23 mouse cellular contexts compared by ENCODE assay signal in genomic region chr7:80412781-80413180, GRCm38 (mm10). TPM values are rescaled to one million over a fixed set of nuclear protein-coding genes. Genes with fewer than 3 reads are reported as not detected.
DNase-seq lines count a peak whose midpoint lies in the region; ATAC-seq and TF ChIP-seq lines count a peak whose summit lies in the region.
"Had no signal": no experiment of that assay in that cellular context is flagged by ENCODE, and none has a peak within 500 bp of the region (broad histone marks: within the 10 kb centered on the region; RNA-seq: fewer than 3 reads in every experiment).

No protein-coding gene starts in this region.

- H3K9ac ChIP-seq in liver, adult 2 months (ENCODE audit: low read depth, low read length), result no peak overlapping the region
- no peak overlapping the region for H3K9ac ChIP-seq in liver, embryonic 12.5 days
- H3K9ac ChIP-seq: embryonic facial prominence, embryonic 13.5 days; embryonic facial prominence, embryonic 15.5 days; forebrain, embryonic 12.5 days had no signal

- no peaks in the 10 kb centered on the region for H3K9me3 ChIP-seq in liver, embryonic 12.5 days (replicated peaks)
- H3K9me3 ChIP-seq: embryonic facial prominence, embryonic 13.5 days; embryonic facial prominence, embryonic 15.5 days; forebrain, embryonic 10.5 days; forebrain, embryonic 12.5 days; G1E had no signal

- TF ChIP-seq CTCF in liver, adult 2 months (IDR thresholded peaks at IDR 0.05; ENCODE audit: low read depth, low read length), result no peak

- H3K36me3 ChIP-seq in liver, adult 2 months (ENCODE audit: control insufficient read depth, insufficient read depth, low read length), result no peaks in the 10 kb centered on the region
- H3K36me3 ChIP-seq in liver, embryonic 12.5 days, result no peaks in the 10 kb centered on the region
- H3K36me3 ChIP-seq: embryonic facial prominence, embryonic 13.5 days; embryonic facial prominence, embryonic 15.5 days; forebrain, embryonic 10.5 days; forebrain, embryonic 12.5 days; G1E had no signal

- DNase-seq in adrenal gland, adult 2 months, result peak; percentile 60
- no peak for DNase-seq in adrenal gland, adult 18-20 months (ENCODE audit: low spot score in 2 of 2)
- peak; percentile 59 for DNase-seq in adrenal gland, postnatal 14 days
- no peak for DNase-seq in adrenal gland, postnatal 25 days
- peak; percentile 72 for DNase-seq in liver, adult 2 months (ENCODE audit: extremely low read depth, low read depth, low spot score)
- DNase-seq: B cell, adult 2 months; cerebellum, adult 11 months; cerebellum, adult 18-20 months; cerebellum, adult 8-10 months; cerebellum, adult 9-11 months; cerebellum, postnatal 14 days; cerebellum, postnatal 36 days; embryo, embryonic 11 days had no signal

- H3K4me1 ChIP-seq in liver, adult 2 months (ENCODE audit: control insufficient read depth, insufficient read depth, low read length), result peaks cover 18% of the 10 kb centered on the region
- H3K4me1 ChIP-seq in liver, embryonic 12.5 days, result peaks cover 21% of the 10 kb centered on the region
- H3K4me1 ChIP-seq: embryonic facial prominence, embryonic 13.5 days; embryonic facial prominence, embryonic 15.5 days; forebrain, embryonic 12.5 days had no signal

- 48% methylated on average over 5 of the region's 5 CpGs for WGBS in liver, adult 2 months
- 66% methylated on average over 5 of the region's 5 CpGs for WGBS in liver, embryonic 12.5 days (ENCODE audit: insufficient replicate concordance)

- no peak overlapping the region for H3K4me3 ChIP-seq in liver, adult 2 months (ENCODE audit: insufficient read depth, low read depth, low read length)
- no peak overlapping the region for H3K4me3 ChIP-seq in liver, embryonic 12.5 days
- H3K4me3 ChIP-seq: embryonic facial prominence, embryonic 13.5 days; embryonic facial prominence, embryonic 15.5 days; erythroblast, embryonic 14.5 days; forebrain, embryonic 10.5 days; forebrain, embryonic 12.5 days had no signal

- ATAC-seq in liver, embryonic 12.5 days, result no peak
- ATAC-seq: CD4-positive, CD25-positive, alpha-beta regulatory T cell, adult 4 months; forebrain, embryonic 14.5 days had no signal

- no peak overlapping the region; the same call in 1 of the 2 replicates for H3K27ac ChIP-seq in liver, adult 2 months (replicated peaks; ENCODE audit: insufficient read depth, low read depth, low read length)
- H3K27ac ChIP-seq in liver, embryonic 12.5 days, result no peak overlapping the region
- H3K27ac ChIP-seq: embryonic facial prominence, embryonic 13.5 days; embryonic facial prominence, embryonic 15.5 days; forebrain, embryonic 10.5 days; forebrain, embryonic 12.5 days had no signal

- no peak overlapping the region for H3K4me2 ChIP-seq in liver, embryonic 12.5 days
- H3K4me2 ChIP-seq: embryonic facial prominence, embryonic 13.5 days; embryonic facial prominence, embryonic 15.5 days; forebrain, embryonic 12.5 days had no signal

- TF ChIP-seq POLR2A in liver, adult 2 months (IDR thresholded peaks at IDR 0.05; ENCODE audit: extremely low read depth, insufficient read depth, low read length), result no peak

- no peaks in the 10 kb centered on the region for H3K27me3 ChIP-seq in liver, adult 2 months (ENCODE audit: control insufficient read depth, insufficient read depth, low read length)
- H3K27me3 ChIP-seq in liver, embryonic 12.5 days (replicated peaks), result peaks cover 24% of the 10 kb centered on the region
- H3K27me3 ChIP-seq: CH12.LX; embryonic facial prominence, embryonic 13.5 days; embryonic facial prominence, embryonic 15.5 days; forebrain, embryonic 12.5 days had no signal

- no peaks in the 10 kb centered on the region for H3K79me2 ChIP-seq in liver, adult 2 months (ENCODE audit: control insufficient read depth, insufficient read depth, low read length)

RNA-seq across cellular contexts. Expression of gene Furin, which starts 7.5 kb away (rescaled TPM):
- 100 to 1,000 TPM; 158 to 185 TPM for total RNA-seq in adrenal gland, adult 2 months (2021)
- 225 and 227 TPM in 2 replicates for polyA plus RNA-seq in adrenal gland, adult 2 months (2012; rRNA removed)
- 100 to 1,000 TPM; 143 to 158 TPM for total RNA-seq in adrenal gland, adult 18-20 months (2021)
- 138 and 140 TPM in 2 replicates for total RNA-seq in adrenal gland, postnatal 14 days (2021)
- 157 and 167 TPM in 2 replicates for total RNA-seq in adrenal gland, postnatal 25 days (2021)
- total RNA-seq in liver, adult 2 months (2014; rRNA removed), result 26.5 and 42.6 TPM in 2 replicates
- 152 and 163 TPM in 2 replicates for polyA plus RNA-seq in liver, adult 2 months (2012; rRNA removed)
- 5.6 and 5.9 TPM in 2 replicates for polyA plus RNA-seq in liver, embryonic 12.5 days (2016; fragmentation: Nextera tagmentation; extraction: Ambion mirVana)

RNA-seq across cellular contexts. Expression of gene Fes, which starts 25.0 kb away (rescaled TPM):
- 10 to 100 TPM in 1 of 2 experiments, 1 to 10 TPM in 1; 7.9 to 13.0 TPM for total RNA-seq in adrenal gland, adult 2 months (2021)
- polyA plus RNA-seq in adrenal gland, adult 2 months (2012; rRNA removed), result 13.1 and 14.8 TPM in 2 replicates
- total RNA-seq in adrenal gland, adult 18-20 months (2021), result 10 to 100 TPM in 1 of 2 experiments, 1 to 10 TPM in 1; 8.4 to 13.0 TPM
- 12.8 and 13.0 TPM in 2 replicates for total RNA-seq in adrenal gland, postnatal 14 days (2021)
- total RNA-seq in adrenal gland, postnatal 25 days (2021), result 10.0 and 12.0 TPM in 2 replicates
- total RNA-seq in liver, adult 2 months (2014; rRNA removed), result 4.6 and 9.9 TPM in 2 replicates
- polyA plus RNA-seq in liver, adult 2 months (2012; rRNA removed), result 5.8 and 9.6 TPM in 2 replicates
- polyA plus RNA-seq in liver, embryonic 12.5 days (2016; fragmentation: Nextera tagmentation; extraction: Ambion mirVana), result 10.3 and 11.4 TPM in 2 replicates

RNA-seq across cellular contexts. Expression of gene Man2a2, which starts 41.6 kb away (rescaled TPM):
- 10 to 100 TPM; 77.2 to 99.3 TPM for total RNA-seq in adrenal gland, adult 2 months (2021)
- polyA plus RNA-seq in adrenal gland, adult 2 months (2012; rRNA removed), result 252 and 304 TPM in 2 replicates
- total RNA-seq in adrenal gland, adult 18-20 months (2021), result 10 to 100 TPM; 76.6 to 88.8 TPM
- 61.4 and 82.8 TPM in 2 replicates for total RNA-seq in adrenal gland, postnatal 14 days (2021)
- total RNA-seq in adrenal gland, postnatal 25 days (2021), result 92.6 and 109 TPM in 2 replicates
- total RNA-seq in liver, adult 2 months (2014; rRNA removed), result 9.3 and 13.2 TPM in 2 replicates
- 26.5 and 45.6 TPM in 2 replicates for polyA plus RNA-seq in liver, adult 2 months (2012; rRNA removed)
- polyA plus RNA-seq in liver, embryonic 12.5 days (2016; fragmentation: Nextera tagmentation; extraction: Ambion mirVana), result 5.8 and 6.5 TPM in 2 replicates

Comparison
In these comparisons a context has a peak if more than half of its experiments do, and no peak if none do; other contexts are left out.
1. DNase-seq: peak in adrenal gland, adult 2 months (single experiment), adrenal gland, postnatal 14 days (single experiment) and liver, adult 2 months (single experiment); none in adrenal gland, adult 18-20 months (0 of 2) and adrenal gland, postnatal 25 days (single experiment).